Mouse (Mus musculus) limb, embryonic 14.5 days (tissue): ENCODE data around the gene Ndufaf4. TPM values are rescaled to one million over a fixed set of nuclear protein-coding genes. Genes with fewer than 3 reads are reported as not detected.

Experiments used
- ATAC-seq: fragments of 200-750 bp; cut with Nextera tagmentation; 2 replicates; pipeline ENCODE4 v1.8.0; 2017; ENCODE audit warnings: low read depth, moderate number of reproducible peaks, moderate TSS enrichment; ENCODE audit not compliant: low FRiP score
- DNase-seq: peaks from one replicate; pipeline ENCODE4 v3.0.0-alpha.2; 2015; ENCODE audit warnings: low spot score
- H3K27ac ChIP-seq: fragments of 300-500 bp; sonication (generic); replicated peaks from 2 replicates; pipeline ENCODE4 v1.5.1; 2014; ENCODE audit warnings: low read depth, mild to moderate bottlenecking, low read length, moderate library complexity, mixed read lengths
- H3K27me3 ChIP-seq: fragments of 300-500 bp; sonication (generic); 2 replicates; pipeline ENCODE4 v1.6.1; 2014; ENCODE audit warnings: low read length, mixed read lengths; ENCODE audit not compliant: control insufficient read depth, insufficient read depth
- H3K36me3 ChIP-seq: fragments of 300-500 bp; sonication (generic); 2 replicates; pipeline ENCODE4 v1.6.1; 2014; ENCODE audit warnings: mild to moderate bottlenecking, low read length, moderate library complexity, mixed read lengths; ENCODE audit not compliant: control insufficient read depth, insufficient read depth
- H3K4me1 ChIP-seq: fragments of 300-500 bp; sonication (generic); 2 replicates; pipeline ENCODE4 v1.6.1; 2014; ENCODE audit warnings: antibody characterized with exemption, low read length, mixed read lengths; ENCODE audit not compliant: control insufficient read depth, insufficient read depth
- H3K4me2 ChIP-seq: fragments of 300-500 bp; sonication (generic); replicated peaks from 2 replicates; pipeline ENCODE4 v1.6.1; 2014; ENCODE audit warnings: low read depth, mild to moderate bottlenecking, low read length, moderate library complexity; ENCODE audit not compliant: severe bottlenecking
- H3K4me3 ChIP-seq: fragments of 300-500 bp; sonication (generic); replicated peaks from 2 replicates; pipeline ENCODE4 v1.5.1; 2014; ENCODE audit warnings: low read length
- H3K9ac ChIP-seq: fragments of 300-500 bp; sonication (generic); 2 replicates; pipeline ENCODE4 v1.6.1; 2014; ENCODE audit warnings: mild to moderate bottlenecking, low read depth, low read length, moderate library complexity; ENCODE audit not compliant: severe bottlenecking
- H3K9me3 ChIP-seq: fragments of 300-500 bp; sonication (generic); 2 replicates; pipeline ENCODE4 v1.6.1; 2016; ENCODE audit warnings: low read length; ENCODE audit not compliant: control insufficient read depth
- POLR2A ChIP-seq: fragments of 200-500 bp; IDR thresholded peaks from 2 replicates; pipeline ENCODE4 v1.8.0; 2012; ENCODE audit warnings: inconsistent platforms, mild to moderate bottlenecking, moderate library complexity, borderline replicate concordance; ENCODE audit not compliant: insufficient read depth, insufficient read length; ENCODE audit errors: extremely low read depth
- WGBS: fragments of 180-500 bp; shearing (Covaris S2); extraction: QIAGEN DNeasy Blood & Tissue Kit; methylation state at CpG from one replicate; pipeline ENCODE4 v1.1.7; 2014; 5-methylcytosine and 5-hydroxymethylcytosine counted together
- polyA plus RNA-seq, 2 experiments: library from polyadenylated mRNA; depleted of rRNA in 1 of 2; stranded (reverse) in 1 of 2; unstranded in 1 of 2; fragments of >200 nt; fragmentation: Nextera tagmentation in 1 of 2; extraction: Ambion mirVana in 1 of 2; gene quantifications; 2 replicates each; pipeline versions ENCODE4 v1.2.1 to v1.2.3; 2012 to 2014

Gene Ndufaf4
- polyA plus RNA-seq, 2 experiments: 12.5 to 41.9 TPM

- H3K9ac ChIP-seq: no peak overlapping the region
- ATAC-seq (no peak; the same call in 1 of the 2 replicates), DNase-seq (peak; percentile 22)
- no peaks in the 10 kb centered on the region for H3K27me3 ChIP-seq
- H3K4me3 ChIP-seq: no peak overlapping the region
- no peaks in the 10 kb centered on the region for H3K4me1 ChIP-seq
- H3K4me2 ChIP-seq: no peak overlapping the region
- 36% methylated on average over 3 of the region's 3 CpGs for WGBS
- no peaks in the 10 kb centered on the region for H3K9me3 ChIP-seq
- H3K36me3 ChIP-seq: no peaks in the 10 kb centered on the region
- H3K27ac ChIP-seq: no peak overlapping the region
- no peak for TF ChIP-seq POLR2A
Measured at GRCm38 (mm10) chr4:24907745-24908144, 9.9 kb downstream of the Ndufaf4 start.

DNA sequence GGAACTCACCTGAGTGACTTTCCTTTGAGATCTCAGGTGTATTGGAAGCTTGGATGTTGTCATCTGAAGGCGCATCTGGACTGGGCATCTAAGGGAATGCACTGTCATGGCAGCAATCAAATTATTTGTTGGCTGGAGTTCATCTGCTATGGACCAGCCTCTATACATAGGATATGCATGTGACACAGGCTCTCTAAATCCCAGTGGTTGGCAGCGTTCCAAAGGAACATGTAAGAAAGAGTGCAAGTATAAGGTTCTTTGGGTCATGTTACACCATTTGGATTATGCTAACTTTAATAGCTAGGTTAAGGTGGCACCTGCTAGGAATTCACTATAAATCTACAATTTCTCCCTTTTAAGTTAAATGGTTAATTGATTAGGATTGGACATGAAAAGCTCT, 17.7 kb downstream of the Ndufaf4 start:
- no peak overlapping the region for H3K4me3 ChIP-seq
- DNase-seq (no peak), ATAC-seq (no peak)
- TF ChIP-seq POLR2A: no peak
- H3K9me3 ChIP-seq: no peaks in the 10 kb centered on the region
- no peaks in the 10 kb centered on the region for H3K27me3 ChIP-seq
- H3K36me3 ChIP-seq: no peaks in the 10 kb centered on the region
- H3K27ac ChIP-seq: no peak overlapping the region
- H3K4me2 ChIP-seq: no peak overlapping the region
- WGBS: 83% methylated on average over 2 of the region's 2 CpGs
- H3K4me1 ChIP-seq: no peaks in the 10 kb centered on the region
- no peak overlapping the region for H3K9ac ChIP-seq

DNA sequence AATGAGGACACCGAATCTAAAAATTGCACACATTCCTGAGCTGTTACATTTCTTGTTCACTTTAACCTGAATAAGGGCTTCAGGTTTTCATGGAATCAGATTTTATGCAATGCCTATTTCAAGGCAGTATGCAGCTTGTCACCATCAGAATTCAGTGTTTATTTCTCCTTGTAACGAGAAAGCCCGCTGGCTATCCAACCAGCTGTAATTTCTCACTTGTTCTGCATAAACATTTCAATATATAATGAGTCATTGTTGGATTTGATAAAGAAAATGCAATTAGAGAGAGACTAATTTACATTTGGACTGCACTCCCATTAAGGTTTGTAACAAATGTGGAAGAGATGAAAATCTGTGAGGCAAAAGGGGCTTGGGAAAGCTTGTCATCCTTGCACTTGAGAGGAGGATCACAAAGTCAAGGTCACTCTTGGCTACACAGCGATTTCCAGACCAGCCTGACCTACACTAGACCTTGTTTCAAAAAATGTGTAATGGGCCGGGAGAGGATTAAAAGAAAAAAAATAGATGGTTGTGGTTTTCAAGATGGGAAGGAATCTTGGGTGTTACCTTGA, 22.2 kb downstream of the Ndufaf4 start:
- ATAC-seq (no peak), DNase-seq (no peak)
- Histone ChIP-seq H3K9ac (no peak overlapping the region), H3K4me1 (no peaks in the 10 kb centered on the region), H3K27me3 (no peaks in the 10 kb centered on the region), H3K36me3 (no peaks in the 10 kb centered on the region), H3K4me2 (no peak overlapping the region), H3K4me3 (no peak overlapping the region), H3K9me3 (no peaks in the 10 kb centered on the region), H3K27ac (no peak overlapping the region)
- 80% methylated on average over 5 of the region's 5 CpGs for WGBS
- no peak for TF ChIP-seq POLR2A

- Histone ChIP-seq H3K4me3 (no peak overlapping the region), H3K4me1 (no peaks in the 10 kb centered on the region), H3K27ac (no peak overlapping the region), H3K4me2 (no peak overlapping the region), H3K36me3 (no peaks in the 10 kb centered on the region), H3K27me3 (no peaks in the 10 kb centered on the region), H3K9ac (no peak overlapping the region), H3K9me3 (no peaks in the 10 kb centered on the region)
- ATAC-seq: no peak
- WGBS: 70% methylated on average over 2 of the region's 2 CpGs
- no peak for TF ChIP-seq POLR2A
- no peak for DNase-seq
Measured at GRCm38 (mm10) chr4:24924726-24925125, 26.8 kb downstream of the Ndufaf4 start.

- Histone ChIP-seq H3K36me3 (no peaks in the 10 kb centered on the region), H3K4me2 (no peak overlapping the region), H3K4me3 (no peak overlapping the region), H3K27ac (no peak overlapping the region), H3K9me3 (no peaks in the 10 kb centered on the region), H3K27me3 (no peaks in the 10 kb centered on the region), H3K9ac (no peak overlapping the region), H3K4me1 (no peaks in the 10 kb centered on the region)
- ATAC-seq: no peak
- no peak for DNase-seq
- 85% methylated on average over 5 of the region's 5 CpGs for WGBS
- TF ChIP-seq POLR2A: no peak
Measured at GRCm38 (mm10) chr4:24928260-24928780, 30.4 kb downstream of the Ndufaf4 start.
